Mouse (Mus musculus) neural tube, embryonic 11.5 days (tissue): ENCODE measurements around the gene Cfap77. TPM values are rescaled to one million over a fixed set of nuclear protein-coding genes. Genes with fewer than 3 reads are reported as not detected.

Experiments used
- ATAC-seq: fragments of 200-750 bp; cut with Nextera tagmentation; 2 replicates; pipeline ENCODE4 v1.8.0; 2017; ENCODE audit warnings: moderate number of reproducible peaks, mild to moderate bottlenecking, moderate TSS enrichment, moderate library complexity; ENCODE audit not compliant: insufficient read depth, low FRiP score, low TSS enrichment
- DNase-seq: peaks from one replicate; pipeline ENCODE4 v3.0.0-alpha.2; 2015; ENCODE audit warnings: low spot score
- H3K27ac ChIP-seq: fragments of 300-500 bp; sonication (generic); 2 replicates; pipeline ENCODE4 v1.5.1; 2014; ENCODE audit warnings: low read depth, mild to moderate bottlenecking, low read length
- H3K27me3 ChIP-seq: fragments of 300-500 bp; sonication (generic); 2 replicates; pipeline ENCODE4 v1.6.1; 2014; ENCODE audit warnings: mild to moderate bottlenecking, low read length, mixed read lengths; ENCODE audit not compliant: control insufficient read depth, insufficient read depth
- H3K36me3 ChIP-seq: fragments of 300-500 bp; sonication (generic); 2 replicates; pipeline ENCODE4 v1.6.1; 2014; ENCODE audit warnings: mild to moderate bottlenecking, low read length, moderate library complexity, mixed read lengths; ENCODE audit not compliant: control insufficient read depth, insufficient read depth
- H3K4me1 ChIP-seq: fragments of 300-500 bp; sonication (generic); 2 replicates; pipeline ENCODE4 v1.6.1; 2014; ENCODE audit warnings: low read length, mixed read lengths; ENCODE audit not compliant: control insufficient read depth, insufficient read depth
- H3K4me2 ChIP-seq: fragments of 300-500 bp; sonication (generic); 2 replicates; pipeline ENCODE4 v1.6.1; 2014; ENCODE audit warnings: low read depth, mild to moderate bottlenecking, moderate library complexity
- H3K4me3 ChIP-seq: fragments of 300-500 bp; sonication (generic); 2 replicates; pipeline ENCODE4 v1.5.1; 2014; ENCODE audit warnings: low read depth, low read length
- H3K9ac ChIP-seq: fragments of 300-500 bp; sonication (generic); 2 replicates; pipeline ENCODE4 v1.6.1; 2014; ENCODE audit warnings: mild to moderate bottlenecking, low read length
- H3K9me3 ChIP-seq: fragments of 300-500 bp; sonication (generic); 2 replicates; pipeline ENCODE4 v1.6.1; 2016; ENCODE audit warnings: low read length; ENCODE audit not compliant: control insufficient read depth
- WGBS: fragments of 180-500 bp; shearing (Covaris S2); extraction: QIAGEN DNeasy Blood & Tissue Kit; methylation state at CpG from one replicate; pipeline ENCODE4 v1.1.7; 2014; 5-methylcytosine and 5-hydroxymethylcytosine counted together
- polyA plus RNA-seq: library from polyadenylated mRNA; unstranded; fragments of >200 nt; fragmentation: Nextera tagmentation; extraction: Ambion mirVana; gene quantifications from 2 replicates; pipeline ENCODE4 v1.2.1, GENCODE M21; 2014

The Cfap77 gene
- polyA plus RNA-seq, 1 experiment from 2014 or later: 0.33 TPM

DNA sequence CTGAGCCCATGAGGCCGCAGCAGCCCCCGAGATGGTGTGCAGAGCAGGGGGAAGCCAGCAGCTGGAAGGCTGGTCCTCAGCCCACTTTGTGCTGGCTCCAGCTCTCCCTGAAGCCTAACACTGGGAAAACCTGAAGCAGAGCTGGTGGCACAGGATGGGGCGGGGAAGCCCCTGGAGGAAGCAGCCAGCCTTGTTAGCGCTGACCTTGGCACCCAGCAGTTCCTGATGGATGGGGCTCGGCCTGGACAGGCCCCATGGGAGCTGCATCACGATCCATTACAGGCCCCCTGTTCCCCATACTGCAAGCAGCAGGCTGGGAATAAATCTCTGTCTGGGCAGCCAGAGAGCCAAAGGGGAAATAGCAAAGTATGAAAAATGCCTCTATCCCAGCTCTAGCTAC lies 80.3 kb downstream of the Cfap77 start:
- Histone ChIP-seq H3K4me1 (peaks cover 16% of the 10 kb centered on the region), H3K9ac (peak overlapping the region; percentile 11; the same call in 1 of the 2 replicates), H3K9me3 (no peaks in the 10 kb centered on the region), H3K27me3 (peaks cover 39% of the 10 kb centered on the region), H3K27ac (peak overlapping the region; percentile 53; the same call in 1 of the 2 replicates), H3K4me3 (no peak overlapping the region), H3K36me3 (no peaks in the 10 kb centered on the region), H3K4me2 (no peak overlapping the region)
- peak; percentile 63 for DNase-seq
- WGBS: 17% methylated on average over 6 of the region's 6 CpGs
- no peak for ATAC-seq

DNA sequence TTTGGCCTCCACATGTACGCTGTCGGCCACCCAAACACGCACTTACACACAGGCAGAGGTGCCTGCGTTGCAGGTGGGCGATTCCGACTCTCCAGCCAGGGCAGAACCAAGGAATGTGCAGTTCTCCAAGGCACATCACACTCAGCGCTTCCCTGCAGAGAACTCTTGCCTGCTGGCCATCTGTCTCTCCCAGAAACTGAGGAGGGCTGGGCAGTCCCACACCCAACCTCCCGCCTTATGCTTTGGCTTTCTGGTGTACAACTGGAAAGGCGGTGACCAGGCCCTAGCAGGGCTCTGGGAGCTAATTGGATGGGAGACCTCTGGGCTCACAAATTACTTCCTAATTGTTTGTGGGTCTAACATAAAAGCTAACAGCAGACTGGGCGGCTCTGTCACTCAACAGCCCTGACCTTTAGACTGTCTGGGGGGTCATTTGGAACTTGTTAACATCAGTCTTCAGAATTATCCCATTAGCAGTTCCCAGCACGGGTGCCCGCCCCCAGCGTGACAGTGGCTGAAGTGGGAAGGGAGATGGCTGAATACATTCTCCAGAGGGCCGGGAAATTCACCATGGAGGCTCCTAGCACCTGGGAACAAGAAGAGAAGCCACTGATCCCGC lies 80.9 kb downstream of the Cfap77 start:
- WGBS: 33% methylated on average over 15 of the region's 15 CpGs
- Histone ChIP-seq H3K4me1 (peaks cover 16% of the 10 kb centered on the region), H3K9ac (peak overlapping the region; percentile 11; the same call in 1 of the 2 replicates), H3K27me3 (peaks cover 44% of the 10 kb centered on the region), H3K4me3 (no peak overlapping the region), H3K9me3 (no peaks in the 10 kb centered on the region), H3K36me3 (no peaks in the 10 kb centered on the region), H3K4me2 (no peak overlapping the region), H3K27ac (peak overlapping the region; percentile 53; the same call in 1 of the 2 replicates)
- ATAC-seq (no peak), DNase-seq (peak; percentile 38)

DNA sequence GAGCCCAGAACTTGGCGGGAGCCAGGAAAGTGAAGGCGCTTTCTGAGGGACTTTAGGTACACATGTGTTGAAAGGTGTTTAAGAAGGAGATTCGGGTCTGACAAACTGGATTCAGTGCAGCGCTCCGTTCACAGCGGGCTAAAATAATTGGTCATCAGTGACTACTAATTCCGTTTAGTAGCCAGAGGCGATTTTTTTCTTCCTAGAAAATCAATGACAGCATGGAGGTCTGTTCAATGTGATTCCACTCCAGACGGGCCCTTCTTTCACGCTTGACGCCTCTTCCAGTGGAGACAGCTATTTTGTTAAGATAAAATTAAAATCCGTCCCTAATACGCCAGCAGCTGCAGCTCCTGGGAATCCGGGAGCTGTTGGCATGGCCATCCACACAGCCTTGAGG lies 84.4 kb downstream of the Cfap77 start:
- H3K4me3 ChIP-seq: no peak overlapping the region
- H3K36me3 ChIP-seq: no peaks in the 10 kb centered on the region
- peaks cover 52% of the 10 kb centered on the region for H3K27me3 ChIP-seq
- H3K4me1 ChIP-seq: peaks cover 30% of the 10 kb centered on the region
- DNase-seq: no peak
- WGBS: 84% methylated on average over 14 of the region's 14 CpGs
- H3K9ac ChIP-seq: no peak overlapping the region
- no peak overlapping the region for H3K27ac ChIP-seq
- H3K4me2 ChIP-seq: no peak overlapping the region
- H3K9me3 ChIP-seq: no peaks in the 10 kb centered on the region
- ATAC-seq: no peak

DNA sequence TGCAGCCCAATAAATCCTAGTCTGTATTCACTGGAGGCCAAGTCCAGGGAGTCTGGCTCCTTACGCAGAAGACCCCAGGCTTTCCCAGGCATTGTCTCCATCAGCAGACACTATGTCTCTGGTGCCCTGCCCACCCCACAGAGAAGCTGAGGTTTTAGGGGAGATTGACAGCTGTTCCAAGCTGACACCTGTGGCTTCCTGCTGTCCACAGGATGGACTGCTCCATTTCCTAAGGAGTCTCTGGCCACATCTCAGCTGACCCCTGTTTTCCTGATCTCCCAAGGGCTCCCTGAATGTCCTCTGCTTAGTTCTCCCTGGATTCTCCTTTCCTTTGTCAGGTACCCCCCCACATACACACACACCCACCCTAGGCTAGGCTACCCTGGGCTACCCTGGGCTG lies 86.6 kb downstream of the Cfap77 start:
- ATAC-seq (no peak), DNase-seq (no peak)
- Histone ChIP-seq H3K4me2 (no peak overlapping the region), H3K9ac (no peak overlapping the region), H3K27me3 (peaks cover 51% of the 10 kb centered on the region), H3K36me3 (no peaks in the 10 kb centered on the region), H3K4me3 (no peak overlapping the region), H3K4me1 (peaks cover 14% of the 10 kb centered on the region), H3K9me3 (no peaks in the 10 kb centered on the region), H3K27ac (no peak overlapping the region)
- WGBS: 60% methylated on average over 1 of the region's 1 CpGs

DNA sequence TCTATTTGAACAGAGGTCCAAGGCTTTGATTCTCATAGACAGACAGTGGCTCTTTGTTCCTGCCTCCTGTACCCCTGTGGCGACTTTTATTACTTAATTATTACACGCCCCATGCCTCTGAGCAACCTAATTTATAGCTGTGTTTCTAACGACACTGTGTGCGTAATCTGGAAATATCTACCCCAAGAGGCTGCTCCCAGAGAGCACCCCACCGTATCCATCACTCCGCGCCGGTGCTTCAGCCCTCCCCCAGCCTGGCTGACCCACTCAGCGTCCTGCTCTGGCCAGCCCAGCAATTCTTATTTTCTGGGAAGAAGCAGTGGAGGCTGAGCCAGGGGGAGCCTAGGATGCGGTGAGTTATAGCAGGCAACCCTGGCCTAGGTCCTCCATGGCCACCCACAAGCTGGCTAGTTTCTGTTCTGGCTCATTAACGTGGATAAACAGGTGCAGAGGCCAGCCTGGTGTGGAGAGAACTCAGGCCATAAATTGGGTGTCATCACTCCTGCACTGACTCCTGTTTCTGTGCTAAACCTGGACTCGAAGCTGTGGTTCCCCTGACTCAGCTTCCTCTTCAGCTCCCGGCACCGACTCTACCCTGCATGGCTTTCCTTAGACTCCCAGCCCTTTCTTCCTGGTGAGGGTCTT lies 88.6 kb downstream of the Cfap77 start:
- Histone ChIP-seq H3K27ac (peak overlapping the region; percentile 53; the same call in 1 of the 2 replicates), H3K9ac (no peak overlapping the region), H3K4me2 (no peak overlapping the region; the same call in 1 of the 2 replicates), H3K36me3 (no peaks in the 10 kb centered on the region), H3K9me3 (no peaks in the 10 kb centered on the region), H3K27me3 (peaks cover 53% of the 10 kb centered on the region), H3K4me1 (peaks cover 14% of the 10 kb centered on the region), H3K4me3 (no peak overlapping the region)
- 12% methylated on average over 14 of the region's 14 CpGs for WGBS
- peak; percentile 67 for ATAC-seq
- peak; percentile 48 for DNase-seq

DNA sequence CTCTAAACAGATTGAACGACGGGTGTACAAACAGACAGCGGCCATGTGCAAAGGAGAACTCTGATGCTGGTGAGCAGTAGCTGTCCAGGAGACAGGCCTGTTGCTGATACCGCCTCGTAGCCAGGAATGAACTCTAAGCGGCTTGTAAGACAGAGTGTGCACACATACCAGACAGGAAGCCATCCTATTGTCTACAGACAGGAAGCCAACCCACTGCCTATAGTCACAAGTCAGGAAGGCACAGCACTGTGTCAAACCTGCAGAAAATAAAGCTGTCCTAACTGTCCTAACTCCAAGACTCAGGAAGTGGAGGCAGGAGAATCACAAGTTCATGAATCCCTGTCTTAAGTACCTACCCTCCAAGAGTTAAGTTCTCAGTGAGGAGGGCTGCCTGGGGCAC lies 91.3 kb downstream of the Cfap77 start:
- DNase-seq: no peak
- Histone ChIP-seq H3K9me3 (no peaks in the 10 kb centered on the region), H3K9ac (no peak overlapping the region), H3K4me2 (no peak overlapping the region), H3K36me3 (no peaks in the 10 kb centered on the region), H3K4me1 (peaks cover 14% of the 10 kb centered on the region), H3K27ac (no peak overlapping the region), H3K27me3 (peaks cover 33% of the 10 kb centered on the region), H3K4me3 (no peak overlapping the region)
- WGBS: 89% methylated on average over 6 of the region's 6 CpGs
- ATAC-seq: no peak

DNA sequence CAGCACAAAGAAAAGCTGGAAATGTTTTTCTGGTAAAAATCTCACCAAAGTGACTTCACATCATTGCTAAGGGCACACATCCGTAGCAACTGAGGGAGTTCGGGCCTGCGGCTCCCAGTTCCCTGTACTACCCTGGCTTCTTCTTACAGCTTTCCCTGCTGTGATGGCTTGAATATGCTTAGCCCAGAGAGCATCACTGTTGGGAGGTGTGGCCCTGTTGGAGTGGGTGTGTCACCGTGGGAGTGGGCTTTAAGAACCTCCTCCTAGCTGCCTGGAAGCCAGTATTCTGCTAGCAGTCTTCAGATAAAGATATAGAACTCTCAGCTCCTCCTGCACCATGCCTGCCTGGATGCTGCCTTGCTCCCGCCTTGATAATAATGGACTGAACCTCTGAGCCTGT lies 93.2 kb downstream of the Cfap77 start:
- Histone ChIP-seq H3K4me1 (peaks cover 10% of the 10 kb centered on the region), H3K4me3 (no peak overlapping the region), H3K4me2 (no peak overlapping the region), H3K9me3 (no peaks in the 10 kb centered on the region), H3K27ac (no peak overlapping the region), H3K27me3 (peaks cover 17% of the 10 kb centered on the region), H3K9ac (no peak overlapping the region), H3K36me3 (no peaks in the 10 kb centered on the region)
- 77% methylated on average over 5 of the region's 5 CpGs for WGBS
- no peak for DNase-seq
- ATAC-seq: no peak

DNA sequence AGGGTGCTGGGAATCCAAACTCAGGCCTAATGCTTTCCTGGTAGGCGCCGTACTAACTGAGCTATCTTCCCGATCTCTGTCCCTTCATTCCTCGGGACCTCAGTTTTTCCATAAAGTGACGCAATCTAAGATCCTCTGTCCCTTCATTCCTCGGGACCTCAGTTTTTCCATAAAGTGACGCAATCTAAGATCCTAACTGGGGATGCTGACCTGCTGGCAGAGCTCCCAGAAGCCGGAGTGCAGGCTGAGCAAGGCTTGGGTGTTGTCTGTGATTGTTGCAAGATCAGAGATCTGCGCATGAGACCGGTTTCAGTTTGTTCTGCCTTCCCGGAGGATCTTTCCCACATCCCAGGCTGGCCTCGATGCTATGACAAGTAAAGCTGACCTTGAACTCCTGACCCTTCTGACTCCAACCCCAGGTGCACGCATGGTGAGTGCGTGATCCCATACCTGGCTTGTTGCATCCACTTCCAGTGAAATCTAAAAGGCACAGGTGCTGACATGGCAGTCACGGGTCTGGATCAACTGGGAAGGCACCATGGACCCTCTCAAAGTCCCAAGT lies 93.8 kb downstream of the Cfap77 start:
- ATAC-seq: no peak
- Histone ChIP-seq H3K4me1 (peaks cover 5% of the 10 kb centered on the region), H3K4me2 (no peak overlapping the region), H3K27ac (no peak overlapping the region), H3K4me3 (no peak overlapping the region), H3K9ac (no peak overlapping the region), H3K9me3 (no peaks in the 10 kb centered on the region), H3K36me3 (no peaks in the 10 kb centered on the region), H3K27me3 (peaks cover 17% of the 10 kb centered on the region)
- no peak for DNase-seq
- 90% methylated on average over 15 of the region's 15 CpGs for WGBS

DNA sequence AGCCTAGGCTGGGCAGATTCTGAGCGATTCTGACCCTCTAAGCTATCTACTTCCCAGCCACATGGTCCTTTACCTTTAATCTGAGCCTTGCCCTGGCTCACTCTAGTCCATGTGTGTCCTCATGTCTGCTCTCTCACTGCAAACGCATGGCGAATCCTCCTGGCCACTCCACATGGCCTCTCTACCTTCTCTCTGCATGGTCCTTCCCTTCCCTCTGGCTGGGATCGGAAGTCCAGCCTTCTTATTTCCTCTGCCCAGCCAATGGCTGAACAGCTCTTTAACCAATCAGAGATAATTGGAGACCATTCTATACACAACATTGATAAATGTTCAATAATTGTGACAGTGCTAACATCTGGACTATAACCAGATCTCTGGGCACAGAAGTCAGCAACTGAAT lies 98.0 kb downstream of the Cfap77 start:
- ATAC-seq (no peak), DNase-seq (no peak)
- Histone ChIP-seq H3K27ac (no peak overlapping the region), H3K4me3 (no peak overlapping the region), H3K4me2 (no peak overlapping the region), H3K9ac (no peak overlapping the region), H3K4me1 (peaks cover 5% of the 10 kb centered on the region; the same call in 1 of the 2 replicates), H3K36me3 (no peaks in the 10 kb centered on the region), H3K27me3 (peaks cover 6% of the 10 kb centered on the region; the same call in 1 of the 2 replicates), H3K9me3 (no peaks in the 10 kb centered on the region)
- WGBS: 89% methylated on average over 4 of the region's 4 CpGs
